29 mouse cellular contexts compared by ENCODE assay signal in the genomic region with DNA sequence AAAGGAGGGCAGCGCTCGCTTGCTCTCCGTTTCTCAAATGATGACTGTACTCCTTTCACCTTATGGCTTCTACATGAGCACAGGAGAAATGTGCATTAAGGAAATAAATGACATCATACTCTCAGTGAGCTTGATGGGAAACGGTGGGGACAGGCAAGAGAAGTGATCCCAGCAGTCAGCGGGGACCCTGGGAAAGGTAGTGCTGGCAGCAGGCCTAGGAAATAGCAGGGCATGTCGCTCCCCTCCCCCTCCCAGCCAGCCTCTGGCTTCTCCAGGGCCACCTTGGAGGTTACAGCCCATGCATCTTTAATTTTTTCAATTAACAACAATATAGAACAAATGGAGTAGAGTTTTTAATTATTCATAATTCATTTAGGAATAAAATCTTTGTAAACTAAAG. TPM values are rescaled to one million over a fixed set of nuclear protein-coding genes. Genes with fewer than 3 reads are reported as not detected.
DNase-seq lines count a peak whose midpoint lies in the region; ATAC-seq lines count a peak whose summit lies in the region.
"Had no signal": no experiment of that assay in that cellular context is flagged by ENCODE, and none has a peak within 500 bp of the region (broad histone marks: within the 10 kb centered on the region; RNA-seq: fewer than 3 reads in every experiment).

No protein-coding gene starts in this region.

- WGBS in heart, embryonic 14.5 days, result 36% methylated on average over 6 of the region's 6 CpGs
- WGBS in limb, embryonic 11.5 days, result 51% methylated on average over 6 of the region's 6 CpGs
- 60% methylated on average over 6 of the region's 6 CpGs for WGBS in limb, embryonic 10.5 days
- 61% methylated on average over 6 of the region's 6 CpGs for WGBS in embryonic facial prominence, embryonic 10.5 days
- 46% methylated on average over 6 of the region's 6 CpGs for WGBS in limb, embryonic 13.5 days

- DNase-seq in heart, postnatal 14 days, result no peak
- peak; percentile 21 for DNase-seq in limb, embryonic 11.5 days (ENCODE audit: low spot score)
- no peak for DNase-seq in limb, embryonic 10.5 days (ENCODE audit: low spot score)
- DNase-seq in embryonic facial prominence, embryonic 10.5 days (ENCODE audit: low spot score), result peak; percentile 15
- no peak for DNase-seq in thymus, postnatal 0 days (ENCODE audit: low spot score)
- DNase-seq in liver, result no peak
- DNase-seq: adrenal gland, postnatal 36 days; cerebellum, adult 11-12 months; gastrocnemius, postnatal 10 days; kidney, adult 9 months; layer of hippocampus, adult 9-11 months; lung, postnatal 36 days; right cerebral cortex, adult 18-20 months; right cerebral cortex, postnatal 4 days; thymus, postnatal 36 days had no signal

- H3K9me3 ChIP-seq in heart, embryonic 14.5 days (ENCODE audit: control insufficient read depth, low read length), result no peaks in the 10 kb centered on the region
- no peaks in the 10 kb centered on the region for H3K9me3 ChIP-seq in limb, embryonic 11.5 days (ENCODE audit: control insufficient read depth, low read length)
- H3K9me3 ChIP-seq in limb, embryonic 10.5 days (replicated peaks), result no peaks in the 10 kb centered on the region
- H3K9me3 ChIP-seq in embryonic facial prominence, embryonic 10.5 days, result no peaks in the 10 kb centered on the region
- H3K9me3 ChIP-seq in limb, embryonic 13.5 days, result no peaks in the 10 kb centered on the region
- H3K9me3 ChIP-seq: heart, embryonic 10.5 days; hindbrain, embryonic 15.5 days; limb, embryonic 12.5 days; lung, embryonic 15.5 days; midbrain, embryonic 15.5 days had no signal

- intact Hi-C loops in heart, postnatal 14 days (cut with DNase I), result no loop called here

- no peak overlapping the region for H3K4me3 ChIP-seq in heart, embryonic 14.5 days (ENCODE audit: control insufficient read depth in 1 of 2, insufficient read depth in 1 of 2, low read depth in 1 of 2, low read length in 2 of 2)
- H3K4me3 ChIP-seq in limb, embryonic 11.5 days (ENCODE audit: low read depth, low read length), result no peak overlapping the region
- H3K4me3 ChIP-seq in limb, embryonic 10.5 days, result no peak overlapping the region
- no peak overlapping the region for H3K4me3 ChIP-seq in embryonic facial prominence, embryonic 10.5 days
- H3K4me3 ChIP-seq in limb, embryonic 13.5 days, result no peak overlapping the region
- H3K4me3 ChIP-seq: heart, embryonic 10.5 days; hindbrain, embryonic 15.5 days; left cerebral cortex, adult 2 months; limb, embryonic 12.5 days; lung, embryonic 15.5 days; megakaryocyte, embryonic 14.5 days; midbrain, embryonic 15.5 days had no signal

- no peak overlapping the region for H3K9ac ChIP-seq in heart, embryonic 14.5 days (ENCODE audit: low read length)
- no peak overlapping the region for H3K9ac ChIP-seq in limb, embryonic 11.5 days (ENCODE audit: low read length)
- H3K9ac ChIP-seq in limb, embryonic 13.5 days, result no peak overlapping the region
- H3K9ac ChIP-seq: hindbrain, embryonic 15.5 days; limb, embryonic 12.5 days; liver, embryonic 14.5 days; lung, embryonic 15.5 days; midbrain, embryonic 15.5 days had no signal

- ATAC-seq in heart, embryonic 14.5 days (ENCODE audit: insufficient number of reproducible peaks, insufficient read depth, low FRiP score, low read depth), result 0 out of 2 replicates have a peak, but pooled peaks have one; percentile 26
- no peak for ATAC-seq in limb, embryonic 11.5 days (ENCODE audit: insufficient number of reproducible peaks, low FRiP score, low TSS enrichment, low read depth)
- peak; percentile 71; the same call in 1 of the 2 replicates for ATAC-seq in limb, embryonic 13.5 days (ENCODE audit: low FRiP score, low read depth)
- ATAC-seq: forebrain, embryonic 16.5 days; intestine, embryonic 16.5 days; midbrain, embryonic 15.5 days had no signal

- H3K4me2 ChIP-seq in heart, embryonic 14.5 days (ENCODE audit: low read length), result no peak overlapping the region
- H3K4me2 ChIP-seq in limb, embryonic 11.5 days (ENCODE audit: low read depth, severe bottlenecking), result no peak overlapping the region
- H3K4me2 ChIP-seq in limb, embryonic 13.5 days (replicated peaks), result no peak overlapping the region
- H3K4me2 ChIP-seq: hindbrain, embryonic 15.5 days; limb, embryonic 12.5 days; lung, embryonic 15.5 days; midbrain, embryonic 15.5 days had no signal

- H3K27ac ChIP-seq in heart, embryonic 14.5 days (replicated peaks in 1 of 2; ENCODE audit: control insufficient read depth in 1 of 2, insufficient read depth in 1 of 2, low read depth in 2 of 2, low read length in 2 of 2), result no peak overlapping the region
- H3K27ac ChIP-seq in limb, embryonic 11.5 days (replicated peaks; ENCODE audit: low read depth, low read length), result no peak overlapping the region
- no peak overlapping the region for H3K27ac ChIP-seq in limb, embryonic 10.5 days
- H3K27ac ChIP-seq in embryonic facial prominence, embryonic 10.5 days (replicated peaks), result no peak overlapping the region
- H3K27ac ChIP-seq in limb, embryonic 13.5 days, result no peak overlapping the region; the same call in 1 of the 2 replicates
- H3K27ac ChIP-seq: heart, embryonic 10.5 days; hindbrain, embryonic 15.5 days; left cerebral cortex, adult 2 months; limb, embryonic 12.5 days; liver, embryonic 14.5 days; lung, embryonic 15.5 days; midbrain, embryonic 15.5 days had no signal

- no peaks in the 10 kb centered on the region for H3K27me3 ChIP-seq in heart, embryonic 14.5 days (ENCODE audit: control insufficient read depth, insufficient read depth, low read length)
- H3K27me3 ChIP-seq in limb, embryonic 11.5 days (ENCODE audit: control insufficient read depth, insufficient read depth, low read length), result no peaks in the 10 kb centered on the region
- H3K27me3 ChIP-seq in limb, embryonic 10.5 days (ENCODE audit: low read depth, poor library complexity, severe bottlenecking), result no peaks in the 10 kb centered on the region
- no peaks in the 10 kb centered on the region for H3K27me3 ChIP-seq in embryonic facial prominence, embryonic 10.5 days (replicated peaks; ENCODE audit: low read depth, poor library complexity, severe bottlenecking)
- H3K27me3 ChIP-seq in limb, embryonic 13.5 days, result no peaks in the 10 kb centered on the region
- H3K27me3 ChIP-seq: hindbrain, embryonic 15.5 days; limb, embryonic 12.5 days; lung, embryonic 15.5 days; megakaryocyte, embryonic 14.5 days; midbrain, embryonic 15.5 days had no signal

- H3K36me3 ChIP-seq in heart, embryonic 14.5 days (ENCODE audit: control insufficient read depth, insufficient read depth, low read length), result no peaks in the 10 kb centered on the region
- H3K36me3 ChIP-seq in limb, embryonic 11.5 days (ENCODE audit: control insufficient read depth, insufficient read depth, low read length), result no peaks in the 10 kb centered on the region
- H3K36me3 ChIP-seq in limb, embryonic 10.5 days, result no peaks in the 10 kb centered on the region
- H3K36me3 ChIP-seq in embryonic facial prominence, embryonic 10.5 days (replicated peaks), result no peaks in the 10 kb centered on the region
- H3K36me3 ChIP-seq in limb, embryonic 13.5 days, result no peaks in the 10 kb centered on the region
- H3K36me3 ChIP-seq: heart, embryonic 10.5 days; hindbrain, embryonic 15.5 days; limb, embryonic 12.5 days; lung, embryonic 15.5 days; midbrain, embryonic 15.5 days had no signal

- peaks cover 2 to 4% of the 10 kb centered on the region in 2 experiments; a peak in 1 of 4 replicates for H3K4me1 ChIP-seq in heart, embryonic 14.5 days (ENCODE audit: control insufficient read depth in 2 of 2, insufficient read depth in 2 of 2, low read length in 2 of 2)
- H3K4me1 ChIP-seq in limb, embryonic 11.5 days (ENCODE audit: control insufficient read depth, insufficient read depth, low read length), result no peaks in the 10 kb centered on the region
- H3K4me1 ChIP-seq in limb, embryonic 10.5 days, result peaks cover 20% of the 10 kb centered on the region
- H3K4me1 ChIP-seq in embryonic facial prominence, embryonic 10.5 days, result peaks cover 13% of the 10 kb centered on the region
- H3K4me1 ChIP-seq in limb, embryonic 13.5 days, result peaks cover 9% of the 10 kb centered on the region
- H3K4me1 ChIP-seq: lung, embryonic 15.5 days; megakaryocyte, embryonic 14.5 days had no signal

RNA-seq across cellular contexts. Expression of gene Klhl29, which starts 58.6 kb away (rescaled TPM):
- 0.22 and 0.50 TPM in 2 replicates for polyA plus RNA-seq in heart, embryonic 14.5 days (2014; fragmentation: Nextera tagmentation; extraction: Ambion mirVana)
- total RNA-seq in heart, postnatal 14 days (2021), result under 1 TPM; 0.49 to 0.55 TPM
- 2.2 and 2.9 TPM in 2 replicates for polyA plus RNA-seq in limb, embryonic 11.5 days (2014; fragmentation: Nextera tagmentation; extraction: Ambion mirVana)
- polyA plus RNA-seq in limb, embryonic 10.5 days (2016; fragmentation: Nextera tagmentation; extraction: Ambion mirVana), result 1.0 and 1.4 TPM in 2 replicates
- polyA plus RNA-seq in embryonic facial prominence, embryonic 10.5 days (2016; fragmentation: Nextera tagmentation; extraction: Ambion mirVana), result 1.00 and 1.2 TPM in 2 replicates
- polyA plus RNA-seq in limb, embryonic 13.5 days (2015; fragmentation: Nextera tagmentation; extraction: Ambion mirVana), result 2.2 and 2.3 TPM in 2 replicates
- polyA plus RNA-seq in thymus, postnatal 0 days (2015; fragmentation: Nextera tagmentation; extraction: Ambion mirVana), result 0.39 TPM in 2 replicates
- total RNA-seq: common myeloid progenitor, adult 5-6 weeks; granulocyte monocyte progenitor cell, adult 5-6 weeks had no signal

Comparison
In these comparisons a context has a peak if more than half of its experiments do, and no peak if none do; other contexts are left out.
1. DNase-seq: peak in limb, embryonic 11.5 days (single experiment) and embryonic facial prominence, embryonic 10.5 days (single experiment); none in heart, postnatal 14 days (0 of 2), limb, embryonic 10.5 days (single experiment), thymus, postnatal 0 days (single experiment) and liver (single experiment).